Mouse (Mus musculus) liver, postnatal 0 days (tissue): ENCODE measurements around the gene Slx1b. TPM values are rescaled to one million over a fixed set of nuclear protein-coding genes. Genes with fewer than 3 reads are reported as not detected.

Experiments used
- ATAC-seq: fragments of 200-750 bp; cut with Nextera tagmentation; 2 replicates; pipeline ENCODE4 v1.8.0; 2017; ENCODE audit warnings: mild to moderate bottlenecking, moderate library complexity
- DNase-seq: peaks from one replicate; pipeline ENCODE4 v3.0.0-alpha.2; 2016
- H3K27ac ChIP-seq: fragments of 300-500 bp; sonication (generic); 2 replicates; pipeline ENCODE4 v1.5.1; 2014; ENCODE audit warnings: antibody characterized with exemption, moderate library complexity, mild to moderate bottlenecking, low read depth
- H3K27me3 ChIP-seq: fragments of 300-500 bp; sonication (generic); 2 replicates; pipeline ENCODE4 v1.6.1; 2014; ENCODE audit warnings: low read length, control low read depth, mixed read lengths; ENCODE audit not compliant: insufficient read depth
- H3K36me3 ChIP-seq: fragments of 300-500 bp; sonication (generic); replicated peaks from 2 replicates; pipeline ENCODE4 v1.6.1; 2014; ENCODE audit warnings: mild to moderate bottlenecking, control low read depth, low read length, moderate library complexity, mixed read lengths; ENCODE audit not compliant: insufficient read depth
- H3K4me1 ChIP-seq: fragments of 300-500 bp; sonication (generic); 2 replicates; pipeline ENCODE4 v1.6.1; 2014; ENCODE audit warnings: antibody characterized with exemption, mild to moderate bottlenecking, control low read depth; ENCODE audit not compliant: insufficient read depth
- H3K4me2 ChIP-seq: fragments of 300-500 bp; sonication (generic); 2 replicates; pipeline ENCODE4 v1.6.1; 2014; ENCODE audit warnings: low read depth, mild to moderate bottlenecking, low read length, moderate library complexity, mixed read lengths
- H3K4me3 ChIP-seq: fragments of 300-500 bp; sonication (generic); 2 replicates; pipeline ENCODE4 v1.5.1; 2014; ENCODE audit warnings: low read depth, low read length
- H3K9ac ChIP-seq: fragments of 300-500 bp; sonication (generic); replicated peaks from 2 replicates; pipeline ENCODE4 v1.6.1; 2014; ENCODE audit warnings: mild to moderate bottlenecking, moderate library complexity
- H3K9me3 ChIP-seq: fragments of 300-500 bp; sonication (generic); 2 replicates; pipeline ENCODE4 v1.6.1; 2016; ENCODE audit warnings: mild to moderate bottlenecking, control low read depth, low read length, mixed read lengths
- CTCF ChIP-seq: sonication (generic); IDR thresholded peaks from 2 replicates; pipeline ENCODE4 v1.5.1; 2016; ENCODE audit warnings: antibody characterized with exemption, low read depth
- EP300 ChIP-seq: IDR thresholded peaks from 2 replicates; pipeline ENCODE4 v1.6.1; 2016; ENCODE audit warnings: antibody characterized with exemption, low read depth, mild to moderate bottlenecking
- WGBS: fragments of 180-500 bp; shearing (Covaris S2); extraction: QIAGEN DNeasy Blood & Tissue Kit; methylation state at CpG from one replicate; pipeline ENCODE4 v1.1.7; 2014; ENCODE audit not compliant: insufficient replicate concordance; 5-methylcytosine and 5-hydroxymethylcytosine counted together
- polyA plus RNA-seq: library from polyadenylated mRNA; unstranded; fragments of >200 nt; fragmentation: Nextera tagmentation; extraction: Ambion mirVana; gene quantifications from 2 replicates; pipeline ENCODE4 v1.2.1, GENCODE M21; 2015

Slx1b gene
- polyA plus RNA-seq, 1 experiment from 2014 or later = 3.7 TPM

GRCm38 (mm10) chr7:126665269-126665668 lies 30.3 kb downstream of the Slx1b start:
- Histone ChIP-seq H3K9me3 (no peaks in the 10 kb centered on the region), H3K27me3 (no peaks in the 10 kb centered on the region), H3K27ac (no peak overlapping the region), H3K9ac (no peak overlapping the region), H3K4me1 (peaks cover 11% of the 10 kb centered on the region), H3K36me3 (peaks cover 19% of the 10 kb centered on the region), H3K4me2 (no peak overlapping the region), H3K4me3 (no peak overlapping the region)
- 83% methylated on average over 3 of the region's 3 CpGs for WGBS
- ATAC-seq (no peak), DNase-seq (no peak)
- TF ChIP-seq CTCF = no peak
- TF ChIP-seq EP300 = no peak

GRCm38 (mm10) chr7:126663646-126664045 lies 31.9 kb downstream of the Slx1b start:
- 74% methylated on average over 8 of the region's 8 CpGs for WGBS
- Histone ChIP-seq H3K27me3 (no peaks in the 10 kb centered on the region), H3K27ac (no peak overlapping the region), H3K4me2 (no peak overlapping the region), H3K36me3 (peaks cover 19% of the 10 kb centered on the region), H3K9me3 (no peaks in the 10 kb centered on the region), H3K9ac (no peak overlapping the region), H3K4me3 (no peak overlapping the region), H3K4me1 (peaks cover 10% of the 10 kb centered on the region)
- ATAC-seq (peak; percentile 25; the same call in 1 of the 2 replicates), DNase-seq (no peak)
- TF ChIP-seq EP300 (no peak), CTCF (no peak)

GRCm38 (mm10) chr7:126659771-126660170 lies 35.8 kb downstream of the Slx1b start:
- Histone ChIP-seq H3K4me3 (no peak overlapping the region), H3K4me2 (no peak overlapping the region), H3K27ac (no peak overlapping the region), H3K9ac (no peak overlapping the region), H3K4me1 (peaks cover 9% of the 10 kb centered on the region), H3K36me3 (peaks cover 8% of the 10 kb centered on the region), H3K9me3 (no peaks in the 10 kb centered on the region), H3K27me3 (no peaks in the 10 kb centered on the region)
- WGBS = 79% methylated on average over 3 of the region's 3 CpGs
- no peak for DNase-seq
- TF ChIP-seq CTCF (no peak), EP300 (no peak)
- ATAC-seq = no peak

- Histone ChIP-seq H3K4me2 (no peak overlapping the region), H3K9me3 (no peaks in the 10 kb centered on the region), H3K4me3 (no peak overlapping the region), H3K9ac (no peak overlapping the region), H3K4me1 (peaks cover 9% of the 10 kb centered on the region), H3K36me3 (peaks cover under 1% of the 10 kb centered on the region; the same call in 1 of the 2 replicates), H3K27ac (no peak overlapping the region), H3K27me3 (no peaks in the 10 kb centered on the region)
- ATAC-seq (no peak), DNase-seq (no peak)
- no peak for TF ChIP-seq EP300
- TF ChIP-seq CTCF = no peak
- 89% methylated on average over 1 of the region's 1 CpGs for WGBS
Measured at GRCm38 (mm10) chr7:126657522-126657921, 38.1 kb downstream of the Slx1b start.

- peak overlapping the region; percentile 11; the same call in 1 of the 2 replicates for H3K4me2 ChIP-seq
- no peak overlapping the region for H3K9ac ChIP-seq
- ATAC-seq (peak; percentile 62), DNase-seq (no peak)
- H3K36me3 ChIP-seq = no peaks in the 10 kb centered on the region
- TF ChIP-seq EP300 (no peak), CTCF (no peak)
- H3K9me3 ChIP-seq = no peaks in the 10 kb centered on the region
- H3K27me3 ChIP-seq = no peaks in the 10 kb centered on the region
- peak overlapping the region; percentile 71 for H3K27ac ChIP-seq
- H3K4me3 ChIP-seq = no peak overlapping the region
- peaks cover 15% of the 10 kb centered on the region for H3K4me1 ChIP-seq
- 57% methylated on average over 3 of the region's 3 CpGs for WGBS
Measured at GRCm38 (mm10) chr7:126655695-126656094, 39.9 kb downstream of the Slx1b start.

GRCm38 (mm10) chr7:126653991-126654390 lies 41.6 kb downstream of the Slx1b start:
- Histone ChIP-seq H3K4me1 (peaks cover 24% of the 10 kb centered on the region), H3K9me3 (no peaks in the 10 kb centered on the region), H3K27ac (no peak overlapping the region), H3K4me2 (no peak overlapping the region), H3K9ac (no peak overlapping the region), H3K4me3 (no peak overlapping the region), H3K36me3 (no peaks in the 10 kb centered on the region), H3K27me3 (no peaks in the 10 kb centered on the region)
- ATAC-seq (no peak), DNase-seq (no peak)
- TF ChIP-seq CTCF (no peak), EP300 (no peak)
- WGBS = 53% methylated on average over 2 of the region's 2 CpGs

- no peak for DNase-seq
- H3K36me3 ChIP-seq = no peaks in the 10 kb centered on the region
- peak; percentile 71 for TF ChIP-seq EP300
- no peak for TF ChIP-seq CTCF
- no peak for ATAC-seq
- no peaks in the 10 kb centered on the region for H3K9me3 ChIP-seq
- no peak overlapping the region for H3K9ac ChIP-seq
- peaks cover 25% of the 10 kb centered on the region for H3K4me1 ChIP-seq
- no peaks in the 10 kb centered on the region for H3K27me3 ChIP-seq
- 30% methylated on average over 2 of the region's 2 CpGs for WGBS
- H3K4me2 ChIP-seq = peak overlapping the region; percentile 83
- no peak overlapping the region for H3K27ac ChIP-seq
- H3K4me3 ChIP-seq = no peak overlapping the region
Measured at GRCm38 (mm10) chr7:126650852-126651251, 44.7 kb downstream of the Slx1b start.
